Comparison of ENCODE assay signal across 9 mouse cellular contexts in the genomic region with DNA sequence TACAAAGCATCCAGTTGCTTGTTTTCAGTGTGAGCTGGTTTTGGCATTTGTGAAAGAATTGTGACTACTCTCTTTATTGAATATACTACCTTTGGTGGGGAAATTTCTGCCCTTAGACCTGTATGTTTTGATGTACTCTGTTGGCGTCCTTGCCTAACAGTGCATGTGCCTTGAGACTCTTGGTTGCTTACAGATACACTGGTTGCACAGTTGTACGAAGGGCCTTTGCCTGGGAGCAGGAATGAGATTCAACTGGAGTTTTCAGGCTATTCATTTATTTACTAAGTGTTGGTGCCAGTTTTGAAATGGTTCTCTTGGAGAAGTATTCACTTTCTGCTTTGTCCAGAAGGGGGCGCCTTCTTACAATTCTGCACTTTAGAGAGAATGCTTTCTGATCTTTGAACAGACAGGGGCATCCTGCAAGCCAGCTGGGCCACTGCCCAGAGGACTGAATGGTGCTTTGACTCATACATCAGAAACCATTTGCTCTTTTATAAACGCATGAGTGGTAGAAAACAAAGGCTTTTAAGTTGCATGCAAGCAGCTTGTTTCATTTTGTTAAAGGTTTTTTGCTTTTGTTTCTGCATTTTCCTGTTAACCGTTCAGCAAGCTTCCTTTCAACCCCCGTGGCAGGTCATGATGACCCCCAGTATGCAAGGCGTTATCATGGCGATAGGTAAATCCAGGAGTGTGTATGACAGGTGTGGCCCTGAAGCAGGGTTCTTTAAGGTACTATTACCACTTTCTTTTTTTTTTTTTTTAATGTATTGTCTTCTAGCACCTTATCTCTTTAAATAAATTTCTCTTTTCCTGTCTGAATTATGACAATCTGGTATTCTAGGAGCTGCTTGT.
A peak's percentile ranks its signal among the peaks of the same experiment; 100 is the strongest.
DNase-seq lines count a peak whose midpoint lies in the region; ATAC-seq and TF ChIP-seq lines count a peak whose summit lies in the region.
"Had no signal": no experiment of that assay in that cellular context is flagged by ENCODE, and none has a peak within 500 bp of the region (broad histone marks: within the 10 kb centered on the region; RNA-seq: fewer than 3 reads in every experiment).

No protein-coding gene starts in this region.

- H3K9me3 ChIP-seq in kidney, postnatal 0 days (replicated peaks; ENCODE audit: low read length) = no peaks in the 10 kb centered on the region
- no peaks in the 10 kb centered on the region for H3K9me3 ChIP-seq in liver, embryonic 14.5 days (ENCODE audit: control insufficient read depth, low read length)
- H3K9me3 ChIP-seq in neural tube, embryonic 14.5 days (ENCODE audit: control insufficient read depth, low read length) = no peaks in the 10 kb centered on the region
- H3K9me3 ChIP-seq: limb, embryonic 12.5 days had no signal

- peak; percentile 32 to 40 for DNase-seq in CD8-positive naive resting alpha-beta T cell, adult 2 months (ENCODE audit: low read depth in 2 of 2, low spot score in 2 of 2)
- peak; percentile 46 to 54 for DNase-seq in adrenal gland, adult 18-20 months (ENCODE audit: low spot score in 2 of 2)
- DNase-seq in gastrocnemius, postnatal 10 days = peak; percentile 73
- peak; percentile 51 for DNase-seq in kidney, postnatal 0 days (ENCODE audit: low spot score)
- peak; percentile 15 to 25 (median 24) for DNase-seq in liver, embryonic 14.5 days (ENCODE audit: low read depth in 3 of 3, low spot score in 3 of 3)
- peak; percentile 65 for DNase-seq in thymus, postnatal 4 days

- no peak overlapping the region for H3K4me2 ChIP-seq in kidney, postnatal 0 days (ENCODE audit: low read length)
- no peak overlapping the region for H3K4me2 ChIP-seq in liver, embryonic 14.5 days (ENCODE audit: low read depth)
- H3K4me2 ChIP-seq in neural tube, embryonic 14.5 days (ENCODE audit: low read depth, low read length) = no peak overlapping the region
- H3K4me2 ChIP-seq: limb, embryonic 12.5 days had no signal

- no peak overlapping the region for H3K4me3 ChIP-seq in cortical plate, adult 2 months (ENCODE audit: insufficient read depth, low read length)
- H3K4me3 ChIP-seq in kidney, postnatal 0 days (replicated peaks; ENCODE audit: low read depth, low read length) = no peak overlapping the region
- H3K4me3 ChIP-seq in liver, embryonic 14.5 days (ENCODE audit: insufficient read depth in 1 of 2, low read depth in 2 of 2, low read length in 2 of 2) = no peak overlapping the region
- H3K4me3 ChIP-seq in neural tube, embryonic 14.5 days (ENCODE audit: low read depth, low read length) = no peak overlapping the region
- H3K4me3 ChIP-seq: limb, embryonic 12.5 days had no signal

- WGBS in kidney, postnatal 0 days = 61% methylated on average over 8 of the region's 8 CpGs
- 70% methylated on average over 8 of the region's 8 CpGs for WGBS in liver, embryonic 14.5 days (ENCODE audit: insufficient replicate concordance)
- WGBS in neural tube, embryonic 14.5 days = 39% methylated on average over 8 of the region's 8 CpGs

- peaks cover 15% of the 10 kb centered on the region for H3K36me3 ChIP-seq in kidney, postnatal 0 days (ENCODE audit: insufficient read depth, low read length)
- H3K36me3 ChIP-seq in liver, embryonic 14.5 days (replicated peaks; ENCODE audit: control insufficient read depth, insufficient read depth, low read depth) = peaks cover 48% of the 10 kb centered on the region
- no peaks in the 10 kb centered on the region for H3K36me3 ChIP-seq in neural tube, embryonic 14.5 days (ENCODE audit: control insufficient read depth, insufficient read depth, low read length)

- ATAC-seq in kidney, postnatal 0 days (replicated peaks; ENCODE audit: low FRiP score, low read depth) = no peak
- ATAC-seq in liver, embryonic 14.5 days (ENCODE audit: insufficient read depth) = no peak
- peak; percentile 87 for ATAC-seq in neural tube, embryonic 14.5 days (ENCODE audit: low read depth)

- TF ChIP-seq CTCF in cortical plate, adult 2 months (IDR thresholded peaks at IDR 0.05; ENCODE audit: extremely low read depth, insufficient read depth, low read length) = peak; percentile 23; the same call in 1 of the 2 replicates
- TF ChIP-seq CTCF in kidney, postnatal 0 days (IDR thresholded peaks at IDR 0.05; ENCODE audit: low read depth) = peak; percentile 65
- TF ChIP-seq CTCF in liver, embryonic 14.5 days (IDR thresholded peaks at IDR 0.05; ENCODE audit: low read depth) = peak; percentile 46

- no peak overlapping the region for H3K9ac ChIP-seq in kidney, postnatal 0 days (ENCODE audit: low read depth, low read length)
- H3K9ac ChIP-seq in liver, embryonic 14.5 days (replicated peaks) = no peak overlapping the region
- no peak overlapping the region for H3K9ac ChIP-seq in neural tube, embryonic 14.5 days (replicated peaks; ENCODE audit: low read depth, low read length)
- H3K9ac ChIP-seq: limb, embryonic 12.5 days had no signal

- H3K4me1 ChIP-seq in cortical plate, adult 2 months (ENCODE audit: control insufficient read depth, insufficient read depth, low read length) = peaks cover 2% of the 10 kb centered on the region; the same call in 1 of the 2 replicates
- H3K4me1 ChIP-seq in kidney, postnatal 0 days (replicated peaks; ENCODE audit: insufficient read depth, low read length) = no peaks in the 10 kb centered on the region
- H3K4me1 ChIP-seq in liver, embryonic 14.5 days (replicated peaks; ENCODE audit: control insufficient read depth in 2 of 2, insufficient read depth in 2 of 2, low read length in 1 of 2) = no peaks in the 10 kb centered on the region
- 0 out of 2 replicates have a peak, but pooled peaks cover 2% of the 10 kb centered on the region for H3K4me1 ChIP-seq in neural tube, embryonic 14.5 days (ENCODE audit: control insufficient read depth, insufficient read depth, low read length)
- H3K4me1 ChIP-seq: limb, embryonic 12.5 days had no signal

- H3K27me3 ChIP-seq in kidney, postnatal 0 days (ENCODE audit: insufficient read depth, low read length) = no peaks in the 10 kb centered on the region
- H3K27me3 ChIP-seq in liver, embryonic 14.5 days (ENCODE audit: control insufficient read depth, insufficient read depth, low read length) = no peaks in the 10 kb centered on the region
- H3K27me3 ChIP-seq in neural tube, embryonic 14.5 days (ENCODE audit: control insufficient read depth, insufficient read depth, low read length) = no peaks in the 10 kb centered on the region
- H3K27me3 ChIP-seq: limb, embryonic 12.5 days had no signal

- no peak for TF ChIP-seq EP300 in liver, embryonic 14.5 days (IDR thresholded peaks at IDR 0.05; ENCODE audit: low read depth)

- TF ChIP-seq POLR2A in cortical plate, adult 2 months (IDR thresholded peaks at IDR 0.05; ENCODE audit: extremely low read depth, insufficient read depth, low read length) = no peak

- H3K27ac ChIP-seq in cortical plate, adult 2 months (ENCODE audit: insufficient read depth, low read length) = no peak overlapping the region
- no peak overlapping the region for H3K27ac ChIP-seq in kidney, postnatal 0 days
- H3K27ac ChIP-seq in liver, embryonic 14.5 days = no peak overlapping the region
- no peak overlapping the region; the same call in 1 of the 2 replicates for H3K27ac ChIP-seq in neural tube, embryonic 14.5 days (ENCODE audit: low read depth, low read length)
- H3K27ac ChIP-seq: limb, embryonic 12.5 days had no signal
